Mouse (Mus musculus) midbrain, postnatal 0 days (tissue): Measurements from ENCODE around the gene Prom2. TPM values are rescaled to one million over a fixed set of nuclear protein-coding genes. Genes with fewer than 3 reads are reported as not detected.

Experiments used
- ATAC-seq: fragments of 200-750 bp; cut with Nextera tagmentation; 2 replicates; pipeline ENCODE4 v1.8.0; 2017; ENCODE audit warnings: moderate number of reproducible peaks, mild to moderate bottlenecking, moderate TSS enrichment, moderate library complexity; ENCODE audit not compliant: low FRiP score
- DNase-seq: peaks from one replicate; pipeline ENCODE4 v3.0.0-alpha.2; 2015; ENCODE audit warnings: low spot score
- H3K27ac ChIP-seq: fragments of 300-500 bp; sonication (generic); 2 replicates; pipeline ENCODE4 v1.5.1; 2014; ENCODE audit warnings: low read depth, mild to moderate bottlenecking, low read length, mixed read lengths
- H3K27me3 ChIP-seq: fragments of 300-500 bp; sonication (generic); 2 replicates; pipeline ENCODE4 v1.6.1; 2014; ENCODE audit warnings: low read length, control low read depth, mixed read lengths; ENCODE audit not compliant: insufficient read depth
- H3K36me3 ChIP-seq: fragments of 300-500 bp; sonication (generic); 2 replicates; pipeline ENCODE4 v1.6.1; 2014; ENCODE audit warnings: low read length, control low read depth, mixed read lengths; ENCODE audit not compliant: insufficient read depth
- H3K4me1 ChIP-seq: fragments of 300-500 bp; sonication (generic); 2 replicates; pipeline ENCODE4 v1.6.1; 2014; ENCODE audit warnings: mild to moderate bottlenecking, control low read depth, antibody characterized with exemption, low read length, mixed read lengths; ENCODE audit not compliant: insufficient read depth
- H3K4me2 ChIP-seq: fragments of 300-500 bp; sonication (generic); 2 replicates; pipeline ENCODE4 v1.6.1; 2014; ENCODE audit warnings: low read depth, mild to moderate bottlenecking, low read length, mixed read lengths; ENCODE audit not compliant: poor library complexity, severe bottlenecking
- H3K4me3 ChIP-seq: fragments of 300-500 bp; sonication (generic); 2 replicates; pipeline ENCODE4 v1.5.1; 2014; ENCODE audit warnings: low read depth, mild to moderate bottlenecking, low read length, moderate library complexity
- H3K9ac ChIP-seq: fragments of 300-500 bp; sonication (generic); replicated peaks from 2 replicates; pipeline ENCODE4 v1.6.1; 2014; ENCODE audit warnings: mild to moderate bottlenecking, low read length, moderate library complexity, mixed read lengths; ENCODE audit not compliant: poor library complexity, severe bottlenecking
- H3K9me3 ChIP-seq: fragments of 300-500 bp; sonication (generic); 2 replicates; pipeline ENCODE4 v1.6.1; 2016; ENCODE audit warnings: low read length, control low read depth
- CTCF ChIP-seq: IDR thresholded peaks from 2 replicates; pipeline ENCODE4 v1.5.1; 2016; ENCODE audit warnings: antibody characterized with exemption, mild to moderate bottlenecking
- WGBS: fragments of 180-500 bp; shearing (Covaris S2); extraction: QIAGEN DNeasy Blood & Tissue Kit; methylation state at CpG from one replicate; pipeline ENCODE4 v1.1.7; 2014; 5-methylcytosine and 5-hydroxymethylcytosine counted together
- polyA plus RNA-seq: library from polyadenylated mRNA; unstranded; fragments of >200 nt; fragmentation: Nextera tagmentation; extraction: Ambion mirVana; gene quantifications from 2 replicates; pipeline ENCODE4 v1.2.1, GENCODE M21; 2015
- total RNA-seq: library from RNA; depleted of rRNA; stranded (reverse); fragments of >200 nt; gene quantifications from 2 replicates; pipeline ENCODE4 v1.2.3, GENCODE M21; 2014

Gene Prom2
- total and polyA plus RNA-seq, 2 experiments from 2014 or later = 0.09 to 0.44 TPM

DNA sequence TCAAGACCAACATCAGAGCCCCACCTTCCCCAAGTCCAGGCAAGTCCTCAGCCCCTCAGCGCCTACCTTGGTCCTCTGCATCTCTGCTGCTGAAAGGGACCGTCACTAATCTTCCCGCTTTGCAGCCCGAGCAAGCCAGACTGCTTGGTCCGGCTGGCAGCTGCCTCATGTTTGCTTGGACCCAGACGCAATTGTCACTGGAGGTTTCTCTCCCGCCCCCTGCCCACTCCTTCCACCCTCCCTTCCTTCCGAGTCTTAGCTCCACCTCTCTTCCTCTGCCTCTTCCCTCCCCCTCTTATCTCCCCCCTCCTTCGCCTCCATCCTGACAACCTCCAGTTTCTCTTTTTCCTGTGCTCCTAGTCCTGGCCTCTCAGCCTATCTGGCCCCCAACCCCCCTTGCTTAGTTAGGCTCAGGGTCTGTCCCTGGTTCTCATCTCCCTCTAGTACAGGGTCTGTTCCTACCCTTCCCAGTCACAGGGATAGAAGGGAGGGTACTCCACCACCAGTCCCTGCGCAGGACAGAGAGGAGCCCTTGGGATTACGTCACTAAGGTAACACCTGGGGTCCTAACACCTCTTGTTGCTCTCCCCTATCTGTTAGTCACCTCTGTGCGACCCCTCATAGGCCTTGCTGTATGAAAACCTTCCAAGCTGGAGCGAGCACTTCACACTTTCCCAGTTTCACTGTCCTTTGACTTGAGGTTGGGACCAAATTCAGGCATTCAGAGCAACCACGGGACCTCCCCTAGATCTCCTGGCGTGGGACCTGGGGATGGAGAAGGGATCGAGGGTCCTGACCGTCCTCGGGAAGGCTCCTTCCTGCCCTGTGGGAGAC, 19.9 kb downstream of the Prom2 start:
- ATAC-seq (peak; percentile 78), DNase-seq (peak; percentile 87)
- H3K9me3 ChIP-seq = no peaks in the 10 kb centered on the region
- H3K4me2 ChIP-seq = peak overlapping the region; percentile 68
- peak overlapping the region; percentile 81 for H3K27ac ChIP-seq
- H3K4me1 ChIP-seq = peaks cover 23% of the 10 kb centered on the region
- no peak for TF ChIP-seq CTCF
- peak overlapping the region; percentile 24 for H3K9ac ChIP-seq
- under 1% methylated on average over 18 of the region's 18 CpGs for WGBS
- H3K27me3 ChIP-seq = no peaks in the 10 kb centered on the region
- H3K36me3 ChIP-seq = no peaks in the 10 kb centered on the region
- H3K4me3 ChIP-seq = peak overlapping the region; percentile 43

- TF ChIP-seq CTCF = no peak
- H3K27ac ChIP-seq = no peak overlapping the region
- 0 out of 2 replicates have a peak overlapping the region, but pooled peaks have one; percentile 24 for H3K9ac ChIP-seq
- ATAC-seq (no peak), DNase-seq (no peak)
- peak overlapping the region; percentile 68 for H3K4me2 ChIP-seq
- no peaks in the 10 kb centered on the region for H3K9me3 ChIP-seq
- no peaks in the 10 kb centered on the region for H3K36me3 ChIP-seq
- H3K4me3 ChIP-seq = peak overlapping the region; percentile 43
- peaks cover 23% of the 10 kb centered on the region for H3K4me1 ChIP-seq
- no peaks in the 10 kb centered on the region for H3K27me3 ChIP-seq
Observed at GRCm38 (mm10) chr2:127520123-127520522, 21.1 kb downstream of the Prom2 start.

- no peak overlapping the region for H3K9ac ChIP-seq
- peaks cover 23% of the 10 kb centered on the region for H3K4me1 ChIP-seq
- peak overlapping the region; percentile 68 for H3K4me2 ChIP-seq
- TF ChIP-seq CTCF = no peak
- ATAC-seq (no peak), DNase-seq (no peak)
- WGBS = 84% methylated on average over 5 of the region's 5 CpGs
- no peaks in the 10 kb centered on the region for H3K9me3 ChIP-seq
- H3K4me3 ChIP-seq = peak overlapping the region; percentile 9; the same call in 1 of the 2 replicates
- H3K27me3 ChIP-seq = no peaks in the 10 kb centered on the region
- H3K36me3 ChIP-seq = no peaks in the 10 kb centered on the region
- H3K27ac ChIP-seq = no peak overlapping the region; the same call in 1 of the 2 replicates
Observed at GRCm38 (mm10) chr2:127519308-127519707, 22.0 kb downstream of the Prom2 start.

GRCm38 (mm10) chr2:127518831-127519230, 22.4 kb downstream of the Prom2 start:
- Histone ChIP-seq H3K4me1 (peaks cover 23% of the 10 kb centered on the region), H3K4me3 (no peak overlapping the region), H3K27ac (no peak overlapping the region; the same call in 1 of the 2 replicates), H3K9ac (no peak overlapping the region), H3K27me3 (no peaks in the 10 kb centered on the region), H3K9me3 (no peaks in the 10 kb centered on the region), H3K36me3 (no peaks in the 10 kb centered on the region), H3K4me2 (peak overlapping the region; percentile 68)
- no peak for TF ChIP-seq CTCF
- DNase-seq = no peak
- WGBS = 62% methylated on average over 3 of the region's 3 CpGs
- no peak for ATAC-seq

DNA sequence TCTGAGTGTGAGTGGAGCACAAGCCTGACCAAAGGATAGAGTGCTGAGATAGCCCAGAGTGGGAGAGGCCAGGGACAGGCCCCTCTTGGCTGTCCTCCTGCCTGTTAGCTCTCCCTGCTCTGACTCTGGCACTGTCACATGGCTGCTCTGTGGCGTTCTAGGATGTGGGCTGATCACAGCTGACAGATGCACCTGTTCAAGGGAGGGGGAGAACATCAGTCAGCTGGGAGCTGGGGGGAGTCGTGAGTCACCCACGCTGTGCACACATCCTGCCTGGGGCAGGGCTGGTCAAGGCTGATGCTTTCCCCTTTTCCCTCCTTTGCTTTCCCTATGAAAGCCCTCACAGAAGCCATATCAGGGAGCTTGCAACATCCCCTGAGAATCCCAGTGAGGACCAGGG, 23.0 kb downstream of the Prom2 start:
- H3K4me3 ChIP-seq = no peak overlapping the region
- no peak for TF ChIP-seq CTCF
- peaks cover 23% of the 10 kb centered on the region for H3K4me1 ChIP-seq
- H3K9me3 ChIP-seq = no peaks in the 10 kb centered on the region
- H3K9ac ChIP-seq = no peak overlapping the region
- H3K36me3 ChIP-seq = no peaks in the 10 kb centered on the region
- H3K27ac ChIP-seq = no peak overlapping the region
- no peaks in the 10 kb centered on the region for H3K27me3 ChIP-seq
- peak; percentile 37 for DNase-seq
- 32% methylated on average over 3 of the region's 3 CpGs for WGBS
- peak overlapping the region; percentile 68 for H3K4me2 ChIP-seq
- no peak; the same call in 1 of the 2 replicates for ATAC-seq

- no peak overlapping the region for H3K4me2 ChIP-seq
- ATAC-seq = no peak
- 69% methylated on average over 8 of the region's 8 CpGs for WGBS
Observed at GRCm38 (mm10) chr2:127517081-127517480, 24.2 kb downstream of the Prom2 start.

More at GRCm38 (mm10) chr2:127517081-127517480, 24.2 kb downstream of the Prom2 start:
- H3K9ac ChIP-seq = no peak overlapping the region
- no peak for TF ChIP-seq CTCF
- DNase-seq = no peak
- no peaks in the 10 kb centered on the region for H3K27me3 ChIP-seq
- no peak overlapping the region for H3K4me3 ChIP-seq
- H3K27ac ChIP-seq = no peak overlapping the region
- no peaks in the 10 kb centered on the region for H3K36me3 ChIP-seq
- no peaks in the 10 kb centered on the region for H3K9me3 ChIP-seq
- H3K4me1 ChIP-seq = peaks cover 21% of the 10 kb centered on the region
